Mouse (Mus musculus): ENCODE data around the gene Stil.

GRCm38 (mm10) chr4:115035043-115035442 is 35.1 kb downstream of the Stil start:
- TF ChIP-seq EP300 (IDR thresholded peaks at IDR 0.05; ENCODE audit: insufficient read depth, low read depth, low read length) (no peak), CTCF (IDR thresholded peaks at IDR 0.05) (no peak), POLR2A (IDR thresholded peaks at IDR 0.05; ENCODE audit: insufficient read depth, low read depth, low read length) (no peak)
